Mouse (Mus musculus): Measurements from ENCODE around the gene Fam71f2. TPM values are rescaled to one million over a fixed set of nuclear protein-coding genes. Genes with fewer than 3 reads are reported as not detected.
A peak's percentile ranks its signal among the peaks of the same experiment; 100 is the strongest.

The Fam71f2 gene
- not detected for total RNA-seq (2021)
- long read RNA-seq, experiment 1: 0 reads
- long read RNA-seq, experiment 2: 0 reads

DNA sequence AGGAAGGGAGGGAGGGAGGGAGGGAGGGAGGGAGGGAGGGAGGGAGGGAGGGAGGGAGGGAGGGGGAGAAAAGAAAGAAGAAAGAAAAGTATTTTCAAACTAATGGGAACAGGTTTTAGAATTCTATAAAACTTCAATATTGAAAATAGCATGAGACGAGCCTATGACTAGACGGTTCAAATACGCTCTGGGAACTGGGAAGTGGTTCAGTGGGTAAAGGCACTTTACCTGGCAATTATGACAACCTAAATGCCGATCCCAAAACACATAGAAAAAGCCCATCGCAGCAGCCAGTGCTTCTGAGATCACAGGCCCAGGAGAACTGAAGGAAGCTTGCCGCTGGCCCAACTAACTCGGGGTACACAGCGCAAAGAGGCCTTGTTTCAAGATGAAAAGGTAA, at the start of gene Fam71f2:
Gene Fam71f2, plus strand, starts transcription at position 301 of the 400 bp plus-strand sequence.
- no peak for DNase-seq

DNA sequence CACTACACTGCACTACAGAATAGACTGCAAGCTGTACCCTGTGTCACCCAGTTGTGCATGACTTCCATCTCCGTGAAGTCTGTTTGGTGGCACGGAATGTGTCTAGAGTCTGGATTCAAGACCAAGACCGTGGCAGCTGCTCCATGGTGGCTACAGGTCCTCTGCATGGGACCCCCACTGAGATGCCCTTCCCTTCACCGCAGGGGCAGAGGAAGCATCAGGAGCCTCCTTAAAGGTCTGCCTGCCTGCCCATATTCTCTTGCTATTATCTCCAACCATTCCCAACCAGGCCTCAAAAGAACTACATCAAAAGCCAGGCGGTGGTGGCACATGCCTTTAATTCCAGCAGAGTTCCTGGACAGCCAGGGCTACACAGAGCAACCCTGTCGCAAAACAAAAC, 49.0 kb upstream of the Fam71f2 start:
- no peak for DNase-seq

DNA sequence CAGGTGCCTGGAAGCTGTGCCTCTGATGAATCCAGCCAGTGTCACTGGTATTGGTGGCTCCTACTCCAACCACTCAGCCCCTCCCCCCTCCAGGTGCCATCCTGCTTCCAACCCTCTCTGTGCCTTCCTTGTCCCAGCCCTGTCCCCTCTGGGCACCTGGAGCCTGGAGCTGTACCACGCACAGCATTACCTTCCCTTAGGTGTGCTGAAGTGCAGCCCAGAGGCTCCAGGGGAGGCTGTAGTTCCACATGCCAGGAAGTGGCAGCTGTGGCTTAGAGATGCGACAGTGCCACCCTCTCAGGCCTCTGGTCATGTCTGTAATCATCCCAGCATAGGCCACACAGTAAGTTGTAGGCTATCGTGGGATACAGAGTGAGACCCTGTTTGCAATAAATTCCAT, 47.6 kb upstream of the Fam71f2 start:
- no peak for DNase-seq

DNA sequence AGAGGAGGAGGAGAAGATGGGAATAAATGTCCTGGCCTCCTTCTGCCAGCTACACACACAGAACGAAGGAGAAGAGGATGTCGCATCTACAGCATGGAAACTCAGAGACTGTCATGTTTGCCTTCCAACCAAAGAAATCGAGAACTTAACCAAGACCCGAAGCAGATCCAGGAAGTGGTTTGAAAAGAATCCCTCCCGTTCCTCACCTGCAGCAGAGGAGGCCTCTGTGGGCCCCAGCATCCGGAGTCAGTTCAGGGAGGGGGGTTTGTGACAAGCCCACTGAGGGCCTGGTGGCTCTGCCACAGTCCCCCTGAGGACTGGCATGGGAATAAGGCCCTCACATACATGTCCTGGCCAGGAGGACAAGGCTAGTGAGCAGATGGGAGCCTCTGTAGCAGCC, 47.1 kb upstream of the Fam71f2 start:
- no peak for DNase-seq

DNA sequence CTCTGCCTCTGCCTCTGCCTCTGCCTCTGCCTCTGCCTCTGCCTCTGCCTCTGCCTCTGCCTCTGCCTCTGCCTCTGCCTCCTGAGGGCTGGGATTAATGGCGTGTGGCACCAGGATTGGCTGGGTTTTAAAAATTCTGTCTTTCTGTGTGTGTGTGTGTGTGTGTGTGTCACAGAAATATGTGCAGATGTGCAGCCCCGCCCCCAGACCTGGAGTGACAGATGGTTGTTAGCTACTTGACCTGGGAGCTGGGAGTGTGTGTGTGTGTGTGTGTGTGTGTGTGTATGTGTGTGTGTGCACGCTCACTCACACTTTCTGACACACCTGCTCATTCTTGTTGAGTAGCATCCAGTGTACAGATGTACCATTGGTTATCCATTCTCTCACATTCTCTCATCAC, 45.7 kb upstream of the Fam71f2 start:
- DNase-seq: no peak

DNA sequence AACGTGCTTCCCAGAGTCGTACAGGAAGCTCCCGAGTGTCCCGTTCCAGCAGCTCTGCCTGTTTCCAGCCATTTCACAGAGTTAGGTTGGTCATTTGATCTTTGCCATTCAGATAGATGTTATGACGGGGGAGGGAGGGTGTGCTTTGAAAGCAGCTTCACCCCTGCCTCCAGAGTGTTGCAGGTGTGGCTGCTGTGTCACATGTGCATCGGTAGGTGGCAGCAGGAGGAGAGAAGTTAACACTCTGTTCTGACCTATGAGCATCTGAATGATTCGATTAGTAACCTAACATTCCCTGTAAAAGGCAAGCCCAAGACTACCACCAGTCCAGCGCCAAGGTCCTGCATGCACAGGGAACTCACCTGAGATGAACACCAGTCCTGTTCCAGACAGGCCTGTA, 45.1 kb upstream of the Fam71f2 start:
- no peak for DNase-seq

DNA sequence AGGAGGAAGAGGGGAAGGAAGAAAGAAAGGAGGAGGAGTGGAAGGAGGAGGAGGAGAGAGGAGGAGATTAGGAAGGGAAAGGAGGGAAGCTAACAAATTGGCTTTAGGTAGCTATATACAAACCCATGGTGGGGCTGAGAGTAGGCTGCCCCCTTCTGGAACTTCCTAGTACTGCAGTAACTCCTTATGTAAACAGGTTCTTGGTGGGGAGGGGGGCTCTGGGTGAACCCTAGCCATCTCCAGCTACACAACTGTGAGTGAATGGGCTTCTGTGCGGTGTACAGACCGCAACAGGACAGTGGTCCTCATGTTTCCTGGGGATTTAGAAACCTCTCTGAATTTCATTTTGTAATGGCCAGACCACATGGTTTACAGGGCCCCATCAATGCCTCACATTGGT, 38.6 kb upstream of the Fam71f2 start:
- DNase-seq: no peak

DNA sequence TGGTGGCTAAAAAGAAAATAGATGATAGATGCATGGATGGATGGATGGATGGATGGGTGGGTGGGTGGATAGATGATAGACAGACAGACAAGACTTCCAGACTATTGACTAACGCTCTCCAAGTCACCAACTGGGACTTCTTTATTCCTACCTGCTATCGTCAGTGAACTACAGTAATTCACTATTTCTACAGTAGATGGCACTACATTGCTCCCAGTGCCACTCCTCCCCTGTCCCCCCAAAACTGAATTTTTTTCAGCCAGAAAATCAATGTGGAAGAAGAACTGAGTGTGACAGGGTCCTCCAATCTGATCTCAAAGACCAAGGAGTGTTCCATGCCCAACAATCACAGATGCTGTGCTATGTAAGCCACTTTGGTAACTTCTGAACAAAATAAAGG, 37.7 kb upstream of the Fam71f2 start:
- no peak for DNase-seq

DNA sequence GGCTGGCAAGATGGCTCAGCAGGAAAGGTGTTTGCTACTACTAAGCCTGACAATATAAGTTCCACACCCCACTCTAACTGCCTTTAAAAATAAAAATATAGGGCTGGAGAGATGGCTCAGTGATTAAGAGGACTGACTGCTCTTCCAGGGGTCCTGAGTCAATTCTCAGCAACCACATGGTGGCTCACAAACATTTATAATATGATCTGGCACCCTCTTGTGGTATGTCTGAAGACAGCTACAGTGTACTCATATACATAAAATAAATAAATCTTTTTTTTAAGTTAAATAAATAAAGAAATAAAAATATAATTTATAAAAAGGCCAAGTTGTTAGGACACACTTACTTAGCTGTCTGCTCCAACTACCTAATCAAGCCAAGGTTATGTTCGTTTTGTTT, 37.1 kb upstream of the Fam71f2 start:
- DNase-seq: no peak

DNA sequence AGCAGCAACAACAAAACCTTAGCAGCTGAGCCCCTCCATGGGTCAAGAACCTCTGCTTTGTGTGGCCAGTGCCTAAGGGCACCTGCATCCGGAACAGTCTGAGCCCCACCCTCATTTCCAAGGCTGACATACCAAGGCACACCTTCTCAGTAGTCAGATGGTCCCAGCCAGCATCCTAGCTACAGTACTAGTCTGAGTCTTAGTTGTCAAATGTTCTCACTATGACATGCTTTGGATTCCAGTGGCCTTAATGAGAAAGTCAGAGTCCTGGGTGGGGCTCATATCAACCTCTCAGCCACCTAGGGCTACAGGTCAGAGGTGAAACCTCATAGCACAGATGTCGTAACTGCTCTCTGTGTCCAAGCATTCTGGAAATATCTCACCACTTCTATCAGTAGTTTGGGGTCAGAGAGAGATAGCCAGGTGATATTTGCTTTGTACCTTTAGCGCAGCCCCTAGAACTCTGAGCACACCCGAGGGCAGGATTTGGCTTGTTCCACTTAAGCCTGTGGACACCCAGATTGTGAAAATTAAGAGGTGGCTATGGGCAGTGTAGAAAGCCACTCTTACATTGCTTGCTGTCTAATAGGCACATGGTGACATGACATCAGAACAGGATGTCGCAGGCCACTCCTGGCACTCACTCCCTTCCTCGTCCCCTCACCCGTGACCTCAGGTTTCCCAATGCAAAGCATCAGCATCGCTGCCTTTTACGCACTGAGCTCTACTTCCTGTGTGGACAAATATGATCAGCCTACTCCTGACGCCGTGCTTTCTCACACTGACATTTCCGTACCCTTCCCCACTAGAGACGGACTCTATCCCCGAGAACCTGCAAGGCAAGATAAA, 33.9 kb upstream of the Fam71f2 start:
- DNase-seq: no peak

DNA sequence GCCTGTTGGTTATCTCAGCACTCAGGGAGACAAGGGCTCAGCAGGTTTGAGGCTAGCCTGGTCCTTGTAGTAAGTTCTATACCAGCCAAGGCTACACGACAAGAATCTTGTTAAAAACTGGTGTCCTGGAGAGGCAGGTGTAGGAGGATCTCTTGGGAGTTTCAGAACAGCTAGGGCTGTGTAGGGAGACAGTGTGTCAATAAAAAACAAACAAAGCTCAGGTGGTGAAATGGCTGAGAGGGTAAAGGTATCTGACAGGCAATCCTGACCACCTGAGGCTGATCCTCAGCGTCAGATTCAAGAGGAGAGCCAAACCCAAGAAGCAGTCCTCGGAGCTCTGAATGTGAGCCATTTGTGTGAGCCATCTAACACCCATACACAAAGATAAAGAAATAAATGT, 33.2 kb upstream of the Fam71f2 start:
- DNase-seq: no peak

DNA sequence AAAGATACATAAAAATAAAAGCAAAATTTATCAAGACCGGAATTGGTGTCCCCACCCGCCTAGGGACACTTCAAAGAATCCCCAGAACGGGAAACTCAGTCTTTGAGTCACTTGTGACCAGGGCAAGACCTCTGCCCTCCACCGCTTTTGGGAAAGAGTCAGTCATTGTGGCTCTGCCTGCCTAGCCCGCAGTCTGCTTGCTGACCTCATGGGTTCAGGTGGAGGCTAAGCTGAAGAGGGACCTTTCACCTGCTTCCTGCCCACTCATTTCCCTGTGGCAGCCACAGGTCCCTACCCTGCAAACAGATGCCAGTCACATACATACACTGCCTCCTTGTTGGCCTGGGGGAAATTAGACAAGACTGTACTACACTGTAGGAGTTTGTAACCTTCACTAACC, 32.8 kb upstream of the Fam71f2 start:
- no peak for DNase-seq

DNA sequence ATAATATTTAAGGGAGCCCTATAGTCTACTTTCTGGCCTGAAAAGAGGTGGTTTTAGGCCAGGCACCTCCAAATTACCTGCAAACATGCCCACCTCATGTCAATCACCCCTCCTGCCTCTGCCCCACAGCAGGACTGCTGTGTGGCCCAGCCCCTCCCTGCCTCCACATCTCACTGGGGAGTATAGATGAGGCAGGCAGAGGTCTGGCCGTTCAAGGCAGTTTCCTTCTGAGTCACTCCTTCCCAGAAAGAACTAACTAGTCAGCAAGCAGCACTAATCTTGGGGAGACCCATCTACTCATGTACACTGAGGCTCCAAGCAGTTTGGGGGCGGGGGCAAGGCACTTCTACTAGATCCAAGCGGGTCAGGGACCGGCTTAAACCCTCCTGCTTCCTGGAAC, 32.3 kb upstream of the Fam71f2 start:
- DNase-seq: no peak

DNA sequence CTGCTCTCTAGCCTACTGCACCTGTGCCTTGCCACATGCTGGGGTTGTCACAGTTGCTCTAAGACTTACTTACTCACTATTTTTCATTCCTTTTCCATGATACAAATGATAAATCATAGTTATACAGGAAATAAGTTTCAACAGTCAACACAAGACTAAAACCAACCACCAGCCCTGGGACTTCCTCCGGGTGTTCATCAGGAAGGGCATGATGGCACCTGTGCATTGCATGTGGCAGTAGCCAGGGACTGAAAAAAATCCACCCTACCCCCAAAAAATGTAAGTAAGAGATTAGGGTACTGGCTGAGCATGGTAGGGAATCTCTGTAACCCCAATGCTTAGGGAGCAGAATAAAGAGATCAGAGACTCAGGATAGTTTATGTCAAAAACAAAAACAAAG, 20.0 kb upstream of the Fam71f2 start:
- no peak for DNase-seq

DNA sequence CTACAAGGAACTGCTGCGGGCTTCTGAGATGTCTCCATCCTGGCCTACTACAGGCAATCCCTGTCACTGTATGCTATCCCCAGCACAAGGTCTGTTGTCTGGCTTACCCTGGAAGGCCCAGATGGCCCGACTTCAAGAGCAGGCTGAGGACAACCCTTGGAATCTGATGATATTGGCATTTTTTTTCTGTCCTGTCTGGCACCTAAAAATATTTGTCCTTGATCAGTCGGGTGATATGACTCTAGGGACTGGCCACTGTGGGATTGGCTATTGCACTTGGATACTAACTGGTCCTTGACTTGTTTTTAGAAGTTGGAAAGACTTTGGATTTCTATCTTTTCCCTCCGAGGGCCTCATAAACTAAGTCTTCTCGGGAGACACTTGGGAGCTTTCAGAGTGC, 17.6 kb upstream of the Fam71f2 start:
- peak; percentile 29 for DNase-seq

DNA sequence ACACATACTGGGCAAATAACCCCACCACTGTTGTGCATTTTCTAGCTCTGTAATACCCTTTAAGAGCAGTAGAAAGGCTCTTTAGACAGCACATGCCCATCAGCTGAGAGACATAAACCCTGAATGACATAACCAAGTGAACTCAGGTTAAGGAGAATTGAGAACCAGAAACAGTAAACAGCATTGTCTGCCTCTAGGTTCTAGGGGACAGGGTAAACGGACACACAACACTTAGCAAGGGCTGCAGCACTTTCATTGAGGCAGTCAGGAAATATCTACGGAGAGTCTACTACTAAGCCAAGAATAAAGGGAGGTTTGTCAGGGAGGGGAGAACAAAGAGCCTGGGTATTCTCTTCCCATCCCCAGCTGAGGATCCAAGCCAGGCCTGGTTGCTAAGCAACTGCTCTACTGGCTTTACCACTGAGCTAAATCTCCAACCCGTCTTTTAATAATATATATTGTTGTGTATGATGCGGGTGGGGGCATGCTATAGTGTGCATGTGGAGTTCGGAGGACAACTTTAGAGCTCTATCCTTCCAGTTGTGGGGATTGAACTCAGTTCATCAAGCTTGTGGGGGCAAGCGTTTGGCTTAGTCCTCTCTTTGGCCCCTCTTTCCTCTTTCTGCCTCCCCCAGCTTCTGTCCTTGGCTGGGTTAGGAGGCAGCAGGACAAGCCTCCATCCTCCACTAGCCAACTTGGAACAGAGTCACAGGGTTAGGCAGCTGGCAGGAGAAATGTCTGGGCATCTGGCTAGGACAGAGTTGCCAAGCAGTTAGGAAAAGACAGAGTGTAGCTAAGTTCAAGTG, 15.5 kb upstream of the Fam71f2 start:
- peak; percentile 84 for DNase-seq

DNA sequence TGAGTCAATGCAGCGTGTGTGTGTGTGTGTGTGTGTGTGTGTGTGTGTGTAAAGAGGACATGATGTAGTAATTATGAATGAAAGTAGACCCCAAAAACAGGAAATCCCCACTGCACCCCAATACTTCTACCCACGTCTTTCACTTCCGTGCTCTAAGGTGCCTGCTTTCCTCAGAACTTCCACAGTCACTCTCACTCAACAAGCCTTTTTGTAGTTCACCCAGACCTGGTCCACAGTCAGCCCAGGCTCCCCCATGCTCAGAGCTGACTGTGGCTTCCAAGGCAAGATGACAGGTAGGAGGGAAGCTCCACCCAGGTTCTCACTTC, 15.0 kb upstream of the Fam71f2 start:
- DNase-seq: no peak

DNA sequence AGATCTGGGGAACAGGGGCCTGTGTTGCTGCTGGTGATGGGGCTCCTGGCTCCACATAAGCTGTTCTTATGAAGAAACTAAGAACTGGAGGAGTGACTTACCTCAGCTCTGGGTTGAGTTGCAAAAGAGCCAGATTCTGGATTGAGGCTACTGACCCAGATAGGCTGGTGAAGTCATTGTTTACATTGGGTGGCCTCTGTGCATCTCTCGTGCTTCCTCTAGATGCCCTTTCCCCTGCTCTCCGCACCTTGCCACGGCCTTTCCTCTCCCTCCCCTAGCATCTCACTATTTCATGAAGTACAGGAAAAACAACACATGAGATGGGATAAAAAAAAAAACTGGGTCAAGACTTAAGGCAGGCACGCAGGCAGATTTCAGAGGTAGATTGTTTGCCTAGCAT, 12.5 kb upstream of the Fam71f2 start:
- no peak for DNase-seq

DNA sequence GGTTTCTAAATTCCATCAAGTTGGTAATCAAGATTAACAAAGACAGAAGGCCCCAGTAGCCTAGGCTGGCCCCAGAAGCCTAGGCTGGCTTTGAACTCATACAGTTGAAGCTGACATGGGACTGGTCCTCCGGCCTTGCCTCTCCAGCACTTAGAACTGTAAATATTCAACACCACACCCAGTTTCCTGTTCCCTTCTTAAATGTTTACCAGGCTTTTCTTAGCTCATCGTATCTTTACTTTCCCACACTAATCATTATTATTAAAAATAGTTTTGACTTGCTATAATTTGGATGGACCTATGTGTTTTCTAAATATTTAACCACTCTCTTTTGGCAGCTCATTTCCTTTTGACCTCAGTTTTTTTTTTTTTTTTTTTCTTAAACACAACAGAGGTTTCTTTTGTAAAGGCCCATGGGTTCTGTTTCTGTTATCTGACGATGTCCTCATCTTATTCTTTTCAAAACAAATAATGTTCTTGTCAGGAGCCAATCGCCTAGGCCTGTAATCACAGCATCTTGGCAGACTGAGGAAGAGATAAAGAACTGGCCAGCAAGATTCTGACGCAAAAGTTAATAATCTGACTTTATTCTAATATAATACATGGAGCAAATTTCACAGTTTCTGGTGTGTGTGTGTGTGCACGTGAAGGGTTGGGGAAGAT, 10.3 kb upstream of the Fam71f2 start:
- DNase-seq: no peak

DNA sequence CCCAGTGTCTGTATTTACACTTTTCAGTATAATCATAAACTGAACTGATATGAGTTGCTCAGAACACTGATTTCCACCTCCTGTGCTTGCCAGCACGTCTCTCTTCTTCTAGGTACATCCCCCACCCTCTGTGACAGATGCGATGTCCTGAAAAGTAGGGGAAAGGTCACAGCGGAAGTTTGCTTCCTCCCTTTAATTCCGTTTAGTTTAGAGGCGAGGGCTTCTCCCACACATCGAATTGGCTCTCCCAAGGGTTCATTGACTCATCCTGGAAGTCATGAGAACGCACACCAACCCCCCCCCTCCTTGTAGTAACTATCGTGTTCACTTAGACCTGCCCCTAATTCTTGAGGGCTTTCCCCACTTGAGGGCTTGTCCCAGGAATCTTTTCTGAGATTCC, 8.4 kb upstream of the Fam71f2 start:
- DNase-seq: no peak

DNA sequence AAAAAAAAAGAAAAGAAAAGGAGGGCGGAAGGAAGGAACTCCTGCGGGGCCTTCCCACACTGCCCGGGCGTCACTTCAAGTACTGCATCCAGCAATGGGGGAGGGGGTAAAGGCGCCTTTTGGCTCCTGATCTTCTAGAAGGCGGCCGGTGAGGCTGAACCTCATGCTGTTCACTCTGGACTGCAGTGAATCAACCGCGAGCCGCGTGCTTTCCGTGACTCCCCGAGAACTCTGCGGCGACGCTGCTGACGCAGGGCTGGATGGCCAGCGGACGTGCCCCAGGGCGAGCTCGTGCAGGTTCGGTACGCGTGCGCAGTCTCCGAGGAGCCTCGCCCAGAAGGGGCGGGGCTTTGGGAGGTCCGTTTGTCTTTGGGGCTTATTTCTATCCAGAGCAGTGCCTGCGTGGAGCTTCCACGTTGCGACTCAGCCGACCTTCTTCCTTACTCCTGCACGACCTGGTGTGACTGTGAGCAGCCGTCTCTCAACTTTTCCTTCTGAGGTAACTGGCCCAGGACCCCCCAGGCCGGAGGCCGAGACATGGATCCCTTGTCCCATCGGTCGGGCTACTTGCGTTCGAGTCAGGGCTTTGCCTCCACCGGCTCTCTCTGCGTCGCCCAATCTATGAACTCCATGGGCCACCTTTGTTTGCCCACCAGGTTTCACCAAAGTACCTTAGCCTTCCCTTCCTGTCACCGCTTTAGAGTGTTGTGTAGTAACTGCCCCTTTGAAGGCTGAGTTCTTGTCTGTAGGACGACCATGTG, 6.9 kb upstream of the Fam71f2 start, which contains the start of gene Hilpda:
Gene Hilpda, plus strand, starts transcription at position 177 of the 761 bp plus-strand sequence.
- peak; percentile 90 for DNase-seq

DNA sequence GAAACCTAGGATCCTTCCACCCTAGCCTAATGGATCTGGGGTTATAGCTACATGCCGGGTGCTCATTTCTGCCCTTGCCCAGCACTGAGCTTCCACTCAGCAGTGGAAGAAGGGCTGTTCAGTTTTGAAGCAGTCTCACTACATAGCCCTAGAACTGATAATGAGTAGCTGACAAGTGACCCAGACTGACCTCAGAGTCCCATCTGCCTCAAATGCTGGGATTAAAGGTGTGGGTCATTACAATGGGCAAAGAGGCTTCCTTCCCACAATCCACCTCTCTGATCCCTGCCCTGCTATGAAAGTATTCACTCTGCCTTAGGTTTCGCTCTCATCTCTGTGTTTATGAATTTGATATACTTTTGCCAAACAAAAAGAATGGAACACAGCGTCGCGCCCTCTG, 2.6 kb upstream of the Fam71f2 start:
- no peak for DNase-seq

All from gastrocnemius, postnatal 25 days (tissue).